Mouse (Mus musculus) intestine, embryonic 14.5 days (tissue): ENCODE data around the gene Krt73. TPM values are rescaled to one million over a fixed set of nuclear protein-coding genes. Genes with fewer than 3 reads are reported as not detected.
A peak's percentile ranks its signal among the peaks of the same experiment; 100 is the strongest.

Source experiments
- ATAC-seq: fragments of 200-750 bp; cut with Nextera tagmentation; replicated peaks from 2 replicates; pipeline ENCODE4 v1.8.0; 2017; ENCODE audit warnings: low read depth, moderate number of reproducible peaks, moderate TSS enrichment, moderate library complexity; ENCODE audit not compliant: low FRiP score, low TSS enrichment
- DNase-seq: peaks from one replicate; pipeline ENCODE4 v3.0.0-alpha.2; 2018; ENCODE audit warnings: low spot score
- H3K27ac ChIP-seq: fragments of 300-500 bp; sonication (generic); 2 replicates; pipeline ENCODE4 v1.5.1; 2014; ENCODE audit warnings: low read depth, mild to moderate bottlenecking, control low read depth
- H3K27me3 ChIP-seq: fragments of 300-500 bp; sonication (generic); replicated peaks from 2 replicates; pipeline ENCODE4 v1.6.1; 2014; ENCODE audit warnings: low read length, control low read depth; ENCODE audit not compliant: control insufficient read depth, insufficient read depth
- H3K36me3 ChIP-seq: fragments of 300-500 bp; sonication (generic); 2 replicates; pipeline ENCODE4 v1.6.1; 2014; ENCODE audit warnings: low read length, control low read depth; ENCODE audit not compliant: control insufficient read depth, insufficient read depth
- H3K4me1 ChIP-seq: fragments of 300-500 bp; sonication (generic); replicated peaks from 2 replicates; pipeline ENCODE4 v1.6.1; 2014; ENCODE audit warnings: low read length, control low read depth, mixed read lengths; ENCODE audit not compliant: control insufficient read depth, insufficient read depth
- H3K4me2 ChIP-seq: fragments of 300-500 bp; sonication (generic); 2 replicates; pipeline ENCODE4 v1.6.1; 2014; ENCODE audit warnings: low read length
- H3K4me3 ChIP-seq: fragments of 300-500 bp; sonication (generic); 2 replicates; pipeline ENCODE4 v1.5.1; 2014; ENCODE audit warnings: low read depth, low read length, control low read depth, mixed read lengths
- H3K9ac ChIP-seq: fragments of 300-500 bp; sonication (generic); 2 replicates; pipeline ENCODE4 v1.6.1; 2014; ENCODE audit warnings: mild to moderate bottlenecking, low read length
- H3K9me3 ChIP-seq: fragments of 300-500 bp; sonication (generic); 2 replicates; pipeline ENCODE4 v1.6.1; 2016; ENCODE audit warnings: low read length, control low read depth; ENCODE audit not compliant: control insufficient read depth
- WGBS: fragments of 180-500 bp; shearing (Covaris S2); extraction: QIAGEN DNeasy Blood & Tissue Kit; methylation state at CpG from one replicate; pipeline ENCODE4 v1.1.7; 2014; 5-methylcytosine and 5-hydroxymethylcytosine counted together
- polyA plus RNA-seq: library from polyadenylated mRNA; unstranded; fragments of >200 nt; fragmentation: Nextera tagmentation; extraction: Ambion mirVana; gene quantifications from 2 replicates; pipeline ENCODE4 v1.2.1, GENCODE M21; 2014

The Krt73 gene
- polyA plus RNA-seq = not detected in 2 replicates

- H3K27ac ChIP-seq = no peak within 1 kb of the TSS
- H3K4me2 ChIP-seq = no peak within 1 kb of the TSS
- H3K9me3 ChIP-seq = no peaks in the 10 kb centered on the region
- H3K4me3 ChIP-seq = no peak within 1 kb of the TSS
- ATAC-seq (no peak), DNase-seq (no peak)
- no peaks in the 10 kb centered on the region for H3K27me3 ChIP-seq
- H3K4me1 ChIP-seq = no peaks in the 10 kb centered on the region
- no peak within 1 kb of the TSS for H3K9ac ChIP-seq
- no peaks in the 10 kb centered on the region for H3K36me3 ChIP-seq
- 80% methylated on average over 6 of the region's 6 CpGs for WGBS
Observed at GRCm38 (mm10) chr15:101802296-101802835, at the start of gene Krt73. Gene Krt73, minus strand, starts transcription at chr15:101802346.

GRCm38 (mm10) chr15:101850694-101851093 lies 48.5 kb upstream of the Krt73 start, which contains the start of gene Krt1:
Gene Krt1, minus strand, starts transcription at chr15:101850794.
- Histone ChIP-seq H3K27ac (no peak within 1 kb of the TSS), H3K9ac (no peak within 1 kb of the TSS), H3K4me2 (no peak within 1 kb of the TSS), H3K27me3 (0 out of 2 replicates have a peak, but pooled peaks cover 7% of the 10 kb centered on the region), H3K9me3 (no peaks in the 10 kb centered on the region), H3K36me3 (no peaks in the 10 kb centered on the region), H3K4me3 (no peak within 1 kb of the TSS), H3K4me1 (0 out of 2 replicates have a peak, but pooled peaks cover 3% of the 10 kb centered on the region)
- WGBS = 71% methylated on average over 6 of the region's 6 CpGs
- ATAC-seq = no peak
- DNase-seq = no peak

- under 1% methylated on average over 36 of the region's 37 CpGs for WGBS
- 0 out of 2 replicates have a peak, but pooled peaks have one; percentile 12 for ATAC-seq
- Histone ChIP-seq H3K27ac (no peak overlapping the region), H3K9ac (peak overlapping the region; percentile 55), H3K27me3 (no peaks in the 10 kb centered on the region), H3K9me3 (no peaks in the 10 kb centered on the region), H3K4me2 (peak overlapping the region; percentile 81), H3K4me3 (peak overlapping the region; percentile 39), H3K4me1 (0 out of 2 replicates have a peak, but pooled peaks cover 6% of the 10 kb centered on the region), H3K36me3 (no peaks in the 10 kb centered on the region)
- DNase-seq = peak; percentile 74
Observed at GRCm38 (mm10) chr15:101845971-101846403, 43.8 kb upstream of the Krt73 start.

GRCm38 (mm10) chr15:101843192-101843591 lies 41.0 kb upstream of the Krt73 start:
- Histone ChIP-seq H3K4me1 (0 out of 2 replicates have a peak, but pooled peaks cover 6% of the 10 kb centered on the region), H3K36me3 (no peaks in the 10 kb centered on the region), H3K27ac (no peak overlapping the region), H3K4me2 (no peak overlapping the region), H3K9ac (no peak overlapping the region), H3K9me3 (no peaks in the 10 kb centered on the region), H3K4me3 (no peak overlapping the region), H3K27me3 (no peaks in the 10 kb centered on the region)
- WGBS = 54% methylated on average over 9 of the region's 9 CpGs
- no peak for DNase-seq
- ATAC-seq = no peak

- H3K27me3 ChIP-seq = no peaks in the 10 kb centered on the region
- H3K4me2 ChIP-seq = no peak overlapping the region
- no peak overlapping the region for H3K27ac ChIP-seq
- no peak overlapping the region for H3K4me3 ChIP-seq
- DNase-seq (no peak), ATAC-seq (no peak)
- 64% methylated on average over 5 of the region's 5 CpGs for WGBS
- no peaks in the 10 kb centered on the region for H3K9me3 ChIP-seq
- H3K36me3 ChIP-seq = no peaks in the 10 kb centered on the region
- H3K4me1 ChIP-seq = no peaks in the 10 kb centered on the region; the same call in 1 of the 2 replicates
- H3K9ac ChIP-seq = no peak overlapping the region
Observed at GRCm38 (mm10) chr15:101834784-101835328, 32.7 kb upstream of the Krt73 start.

- 32% methylated on average over 6 of the region's 6 CpGs for WGBS
- no peaks in the 10 kb centered on the region for H3K36me3 ChIP-seq
- no peak overlapping the region for H3K9ac ChIP-seq
- no peak for ATAC-seq
- no peaks in the 10 kb centered on the region for H3K27me3 ChIP-seq
- DNase-seq = no peak
- no peak overlapping the region for H3K27ac ChIP-seq
- no peaks in the 10 kb centered on the region; the same call in 1 of the 2 replicates for H3K4me1 ChIP-seq
- no peaks in the 10 kb centered on the region for H3K9me3 ChIP-seq
- H3K4me2 ChIP-seq = no peak overlapping the region
- H3K4me3 ChIP-seq = no peak overlapping the region
Observed at GRCm38 (mm10) chr15:101833131-101833530, 31.0 kb upstream of the Krt73 start.

- H3K27ac ChIP-seq = no peak overlapping the region
- H3K4me1 ChIP-seq = no peaks in the 10 kb centered on the region; the same call in 1 of the 2 replicates
- no peak overlapping the region for H3K4me2 ChIP-seq
- no peaks in the 10 kb centered on the region for H3K36me3 ChIP-seq
- H3K4me3 ChIP-seq = no peak overlapping the region
- no peak overlapping the region for H3K9ac ChIP-seq
- H3K27me3 ChIP-seq = no peaks in the 10 kb centered on the region
- DNase-seq (no peak), ATAC-seq (no peak)
- no peaks in the 10 kb centered on the region for H3K9me3 ChIP-seq
- WGBS = 67% methylated on average over 5 of the region's 5 CpGs
Observed at GRCm38 (mm10) chr15:101829441-101829840, 27.3 kb upstream of the Krt73 start.

- Histone ChIP-seq H3K4me2 (no peak overlapping the region), H3K9ac (no peak overlapping the region), H3K27ac (no peak overlapping the region), H3K36me3 (no peaks in the 10 kb centered on the region), H3K9me3 (no peaks in the 10 kb centered on the region), H3K4me1 (no peaks in the 10 kb centered on the region), H3K27me3 (no peaks in the 10 kb centered on the region), H3K4me3 (no peak overlapping the region)
- no peak for DNase-seq
- ATAC-seq = no peak
- WGBS = 15% methylated on average over 3 of the region's 3 CpGs
Observed at GRCm38 (mm10) chr15:101821786-101822185, 19.6 kb upstream of the Krt73 start.

- 73% methylated on average over 16 of the region's 16 CpGs for WGBS
- Histone ChIP-seq H3K4me2 (no peak within 1 kb of the TSS), H3K9me3 (no peaks in the 10 kb centered on the region), H3K4me1 (no peaks in the 10 kb centered on the region), H3K4me3 (no peak within 1 kb of the TSS), H3K27ac (no peak within 1 kb of the TSS), H3K27me3 (no peaks in the 10 kb centered on the region), H3K36me3 (no peaks in the 10 kb centered on the region), H3K9ac (no peak within 1 kb of the TSS)
- no peak for DNase-seq
- ATAC-seq = no peak
Observed at GRCm38 (mm10) chr15:101817875-101818274, 15.7 kb upstream of the Krt73 start, which contains the start of gene Krt2. Gene Krt2, minus strand, starts transcription at chr15:101818169.
